16 mouse cellular contexts compared by ENCODE assay signal in the genomic region with DNA sequence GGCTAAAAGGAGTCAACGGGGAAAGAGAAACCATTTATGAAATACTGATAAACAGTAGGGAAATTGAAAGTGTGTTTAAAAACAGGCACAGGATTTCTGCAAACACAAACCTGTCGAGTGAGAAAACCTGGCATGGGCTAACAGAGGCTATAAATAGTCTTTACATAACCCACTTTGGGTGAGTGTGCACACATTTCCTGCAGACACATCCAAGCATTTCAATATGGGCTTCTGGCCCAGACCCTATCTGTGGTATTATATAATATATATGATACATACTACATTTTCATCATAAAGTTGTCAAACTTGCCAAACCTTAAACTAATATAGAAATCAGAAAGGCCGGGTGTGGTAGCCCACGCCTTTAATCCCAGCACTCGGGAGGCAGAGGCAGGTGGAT. TPM values are rescaled to one million over a fixed set of nuclear protein-coding genes. Genes with fewer than 3 reads are reported as not detected.
A peak's percentile ranks its signal among the peaks of the same experiment; 100 is the strongest.
DNase-seq lines count a peak whose midpoint lies in the region; ATAC-seq and TF ChIP-seq lines count a peak whose summit lies in the region.
"Had no signal": no experiment of that assay in that cellular context is flagged by ENCODE, and none has a peak within 500 bp of the region (broad histone marks: within the 10 kb centered on the region; RNA-seq: fewer than 3 reads in every experiment).

No protein-coding gene starts in this region.

- WGBS in heart, postnatal 0 days, result 67% methylated on average over 5 of the region's 5 CpGs
- WGBS in heart, adult 2 months, result 70% methylated on average over 5 of the region's 5 CpGs
- 24% methylated on average over 5 of the region's 5 CpGs for WGBS in cerebellum, adult 2 months
- WGBS in forebrain, embryonic 15.5 days, result 90% methylated on average over 5 of the region's 5 CpGs
- 84% methylated on average over 5 of the region's 5 CpGs for WGBS in liver, embryonic 11.5 days

- no peaks in the 10 kb centered on the region for H3K9me3 ChIP-seq in heart, postnatal 0 days (replicated peaks; ENCODE audit: control insufficient read depth, low read length)
- H3K9me3 ChIP-seq in forebrain, embryonic 15.5 days, result no peaks in the 10 kb centered on the region
- H3K9me3 ChIP-seq in liver, embryonic 11.5 days (ENCODE audit: control insufficient read depth, low read length), result no peaks in the 10 kb centered on the region
- H3K9me3 ChIP-seq: embryonic facial prominence, embryonic 12.5 days; liver, embryonic 12.5 days; midbrain, embryonic 15.5 days had no signal

- no peaks in the 10 kb centered on the region for H3K27me3 ChIP-seq in heart, postnatal 0 days (ENCODE audit: control insufficient read depth, insufficient read depth, low read length)
- no peaks in the 10 kb centered on the region for H3K27me3 ChIP-seq in heart, adult 2 months (ENCODE audit: control insufficient read depth, insufficient read depth, low read length)
- no peaks in the 10 kb centered on the region for H3K27me3 ChIP-seq in cerebellum, adult 2 months (ENCODE audit: control insufficient read depth, insufficient read depth, low read length)
- H3K27me3 ChIP-seq in forebrain, embryonic 15.5 days, result no peaks in the 10 kb centered on the region
- no peaks in the 10 kb centered on the region for H3K27me3 ChIP-seq in liver, embryonic 11.5 days (replicated peaks; ENCODE audit: control insufficient read depth, insufficient read depth, low read length)
- H3K27me3 ChIP-seq: embryonic facial prominence, embryonic 12.5 days; liver, embryonic 12.5 days; midbrain, embryonic 15.5 days; Patski had no signal

- DNase-seq in cerebellum, adult 11-12 months, result peak; percentile 54
- DNase-seq in cerebellum, postnatal 4 days (ENCODE audit: low spot score in 2 of 2), result no peak
- peak; percentile 24 for DNase-seq in heart, postnatal 0 days (ENCODE audit: low spot score)
- no peak for DNase-seq in heart, adult 2 months
- DNase-seq in cerebellum, adult 2 months, result peak; percentile 25 to 81
- DNase-seq in skeletal muscle tissue, adult 2 months (ENCODE audit: low read depth, low spot score), result peak; percentile 18
- no peak for DNase-seq in liver, embryonic 11.5 days (ENCODE audit: low spot score)
- DNase-seq: kidney, adult 8-10 months; kidney, postnatal 4 days; layer of hippocampus, postnatal 36 days; left cerebral cortex, postnatal 4 days had no signal

- no peak for ATAC-seq in heart, postnatal 0 days (ENCODE audit: insufficient read depth, low read depth)
- ATAC-seq in forebrain, embryonic 15.5 days (replicated peaks), result no peak
- ATAC-seq in liver, embryonic 11.5 days (replicated peaks; ENCODE audit: low FRiP score), result no peak
- ATAC-seq: liver, embryonic 12.5 days; midbrain, embryonic 15.5 days; Patski had no signal

- H3K4me2 ChIP-seq in heart, postnatal 0 days (ENCODE audit: low read depth, low read length), result no peak overlapping the region
- H3K4me2 ChIP-seq in forebrain, embryonic 15.5 days (replicated peaks), result no peak overlapping the region
- H3K4me2 ChIP-seq in liver, embryonic 11.5 days, result no peak overlapping the region
- H3K4me2 ChIP-seq: embryonic facial prominence, embryonic 12.5 days; liver, embryonic 12.5 days; midbrain, embryonic 15.5 days had no signal

- H3K9ac ChIP-seq in heart, postnatal 0 days (replicated peaks; ENCODE audit: low read depth, low read length), result no peak overlapping the region
- no peak overlapping the region for H3K9ac ChIP-seq in heart, adult 2 months (ENCODE audit: low read depth, low read length)
- H3K9ac ChIP-seq in forebrain, embryonic 15.5 days (replicated peaks), result no peak overlapping the region
- no peak overlapping the region for H3K9ac ChIP-seq in liver, embryonic 11.5 days (ENCODE audit: low read depth, low read length)
- H3K9ac ChIP-seq: embryonic facial prominence, embryonic 12.5 days; liver, embryonic 12.5 days; midbrain, embryonic 15.5 days had no signal

- intact Hi-C loops in heart, adult 2 months (cut with DNase I), result no loop called here

- TF ChIP-seq EP300 in heart, postnatal 0 days (IDR thresholded peaks at IDR 0.05; ENCODE audit: low read depth), result no peak
- TF ChIP-seq EP300 in heart, adult 2 months (IDR thresholded peaks at IDR 0.05; ENCODE audit: insufficient read depth, low read depth, low read length), result no peak

- H3K27ac ChIP-seq in heart, postnatal 0 days (ENCODE audit: low read depth), result peak overlapping the region; percentile 61; the same call in 1 of the 2 replicates
- H3K27ac ChIP-seq in heart, adult 2 months, result no peak overlapping the region
- peak overlapping the region; percentile 69; the same call in 1 of the 2 replicates for H3K27ac ChIP-seq in cerebellum, adult 2 months (ENCODE audit: insufficient read depth, low read length)
- H3K27ac ChIP-seq in forebrain, embryonic 15.5 days (replicated peaks), result no peak overlapping the region
- no peak overlapping the region for H3K27ac ChIP-seq in liver, embryonic 11.5 days (ENCODE audit: low read depth, low read length)
- H3K27ac ChIP-seq: embryonic facial prominence, embryonic 12.5 days; liver, embryonic 12.5 days; midbrain, embryonic 15.5 days had no signal

- no peaks in the 10 kb centered on the region for H3K79me2 ChIP-seq in heart, adult 2 months (replicated peaks; ENCODE audit: control insufficient read depth, insufficient read depth, low read length)

- no peak for TF ChIP-seq POLR2A in heart, adult 2 months (IDR thresholded peaks at IDR 0.05; ENCODE audit: insufficient read depth, low read depth, low read length)
- no peak for TF ChIP-seq POLR2A in cerebellum, adult 2 months (IDR thresholded peaks at IDR 0.05; ENCODE audit: borderline replicate concordance, insufficient read depth, low read length)

- 0 out of 2 replicates have a peak, but pooled peaks cover 5% of the 10 kb centered on the region for H3K36me3 ChIP-seq in heart, postnatal 0 days (replicated peaks; ENCODE audit: control insufficient read depth, insufficient read depth, low read length)
- no peaks in the 10 kb centered on the region for H3K36me3 ChIP-seq in heart, adult 2 months (ENCODE audit: control insufficient read depth, insufficient read depth, low read length)
- H3K36me3 ChIP-seq in forebrain, embryonic 15.5 days, result 0 out of 2 replicates have a peak, but pooled peaks cover 6% of the 10 kb centered on the region
- no peaks in the 10 kb centered on the region for H3K36me3 ChIP-seq in liver, embryonic 11.5 days (ENCODE audit: control insufficient read depth, insufficient read depth, low read length)
- H3K36me3 ChIP-seq: midbrain, embryonic 15.5 days had no signal

- no peak for TF ChIP-seq CTCF in heart, postnatal 0 days (IDR thresholded peaks at IDR 0.05; ENCODE audit: low read depth)
- TF ChIP-seq CTCF in heart, adult 2 months (IDR thresholded peaks at IDR 0.05), result no peak
- no peak for TF ChIP-seq CTCF in cerebellum, adult 2 months (IDR thresholded peaks at IDR 0.05; ENCODE audit: borderline replicate concordance, insufficient read depth, low read depth, low read length)

- no peaks in the 10 kb centered on the region for H3K4me1 ChIP-seq in heart, postnatal 0 days (ENCODE audit: control insufficient read depth, insufficient read depth)
- no peaks in the 10 kb centered on the region for H3K4me1 ChIP-seq in heart, adult 2 months (ENCODE audit: control insufficient read depth, insufficient read depth, low read length)
- H3K4me1 ChIP-seq in cerebellum, adult 2 months (ENCODE audit: control insufficient read depth, insufficient read depth, low read length), result peaks cover 9% of the 10 kb centered on the region; the same call in 1 of the 2 replicates
- no peaks in the 10 kb centered on the region for H3K4me1 ChIP-seq in forebrain, embryonic 15.5 days
- no peaks in the 10 kb centered on the region for H3K4me1 ChIP-seq in liver, embryonic 11.5 days (replicated peaks; ENCODE audit: control insufficient read depth, insufficient read depth, low read length)
- H3K4me1 ChIP-seq: embryonic facial prominence, embryonic 12.5 days; liver, embryonic 12.5 days; midbrain, embryonic 15.5 days had no signal

- H3K4me3 ChIP-seq in heart, postnatal 0 days (ENCODE audit: low read depth, low read length), result no peak overlapping the region
- no peak overlapping the region for H3K4me3 ChIP-seq in heart, adult 2 months
- no peak overlapping the region for H3K4me3 ChIP-seq in cerebellum, adult 2 months (replicated peaks; ENCODE audit: insufficient read depth, low read depth, low read length)
- no peak overlapping the region for H3K4me3 ChIP-seq in forebrain, embryonic 15.5 days
- H3K4me3 ChIP-seq in liver, embryonic 11.5 days (ENCODE audit: low read depth, low read length), result no peak overlapping the region
- H3K4me3 ChIP-seq: embryonic facial prominence, embryonic 12.5 days; liver, embryonic 12.5 days; midbrain, embryonic 15.5 days had no signal

RNA-seq across cellular contexts. Expression of a gene that starts 12.9 kb away (rescaled TPM):
- 7.0 and 12.2 TPM in 2 replicates for total RNA-seq in heart, postnatal 0 days (2014; rRNA removed; ENCODE audit: low replicate concordance)
- 6.4 and 6.5 TPM in 2 replicates for polyA plus RNA-seq in heart, postnatal 0 days (2015; fragmentation: Nextera tagmentation; extraction: Ambion mirVana)
- 1 to 10 TPM; 3.7 to 4.3 TPM for total RNA-seq in heart, adult 2 months (2021)
- 8.7 and 8.9 TPM in 2 replicates for polyA plus RNA-seq in heart, adult 2 months (2012; rRNA removed)
- polyA plus RNA-seq in cerebellum, adult 2 months (2012; rRNA removed), result 27.4 and 30.5 TPM in 2 replicates
- polyA plus RNA-seq in forebrain, embryonic 15.5 days (2015; fragmentation: Nextera tagmentation; extraction: Ambion mirVana), result 24.9 and 25.3 TPM in 2 replicates
- polyA plus RNA-seq in liver, embryonic 11.5 days (2014; fragmentation: Nextera tagmentation; extraction: Ambion mirVana), result 10.5 and 11.1 TPM in 2 replicates

RNA-seq across cellular contexts. Expression of a gene that starts 17.4 kb away (rescaled TPM):
- total RNA-seq in heart, postnatal 0 days (2014; rRNA removed; ENCODE audit: low replicate concordance), result 408 and 439 TPM in 2 replicates
- polyA plus RNA-seq in heart, postnatal 0 days (2015; fragmentation: Nextera tagmentation; extraction: Ambion mirVana), result 524 and 551 TPM in 2 replicates
- 10 to 100 TPM; 38.1 to 78.9 TPM for total RNA-seq in heart, adult 2 months (2021)
- 44.1 and 55.3 TPM in 2 replicates for polyA plus RNA-seq in heart, adult 2 months (2012; rRNA removed)
- 276 and 291 TPM in 2 replicates for polyA plus RNA-seq in cerebellum, adult 2 months (2012; rRNA removed)
- polyA plus RNA-seq in forebrain, embryonic 15.5 days (2015; fragmentation: Nextera tagmentation; extraction: Ambion mirVana), result 381 and 393 TPM in 2 replicates
- polyA plus RNA-seq in liver, embryonic 11.5 days (2014; fragmentation: Nextera tagmentation; extraction: Ambion mirVana), result 469 and 471 TPM in 2 replicates

RNA-seq across cellular contexts. Expression of a gene that starts 30.2 kb away (rescaled TPM):
- total RNA-seq in heart, postnatal 0 days (2014; rRNA removed; ENCODE audit: low replicate concordance), result 23.0 and 26.2 TPM in 2 replicates
- polyA plus RNA-seq in heart, postnatal 0 days (2015; fragmentation: Nextera tagmentation; extraction: Ambion mirVana), result 20.6 and 26.3 TPM in 2 replicates
- total RNA-seq in heart, adult 2 months (2021), result 10 to 100 TPM; 15.2 to 23.1 TPM
- polyA plus RNA-seq in heart, adult 2 months (2012; rRNA removed), result 37.3 and 40.2 TPM in 2 replicates
- polyA plus RNA-seq in cerebellum, adult 2 months (2012; rRNA removed), result 59.9 and 68.5 TPM in 2 replicates
- polyA plus RNA-seq in forebrain, embryonic 15.5 days (2015; fragmentation: Nextera tagmentation; extraction: Ambion mirVana), result 21.7 and 24.0 TPM in 2 replicates
- 54.7 and 55.6 TPM in 2 replicates for polyA plus RNA-seq in liver, embryonic 11.5 days (2014; fragmentation: Nextera tagmentation; extraction: Ambion mirVana)

RNA-seq across cellular contexts. Expression of a gene that starts 30.4 kb away (rescaled TPM):
- total RNA-seq in heart, postnatal 0 days (2014; rRNA removed; ENCODE audit: low replicate concordance), result 130 and 155 TPM in 2 replicates
- polyA plus RNA-seq in heart, postnatal 0 days (2015; fragmentation: Nextera tagmentation; extraction: Ambion mirVana), result 24.4 and 26.4 TPM in 2 replicates
- 10 to 100 TPM; 35.1 to 39.6 TPM for total RNA-seq in heart, adult 2 months (2021)
- 56.0 and 60.2 TPM in 2 replicates for polyA plus RNA-seq in heart, adult 2 months (2012; rRNA removed)
- polyA plus RNA-seq in cerebellum, adult 2 months (2012; rRNA removed), result 131 and 141 TPM in 2 replicates
- polyA plus RNA-seq in forebrain, embryonic 15.5 days (2015; fragmentation: Nextera tagmentation; extraction: Ambion mirVana), result 52.0 and 53.0 TPM in 2 replicates
- polyA plus RNA-seq in liver, embryonic 11.5 days (2014; fragmentation: Nextera tagmentation; extraction: Ambion mirVana), result 15.9 and 17.7 TPM in 2 replicates

RNA-seq across cellular contexts. Expression of a gene that starts 43.2 kb away (rescaled TPM):
- 1.6 and 5.6 TPM in 2 replicates for total RNA-seq in heart, postnatal 0 days (2014; rRNA removed; ENCODE audit: low replicate concordance)
- 2.5 and 2.9 TPM in 2 replicates for polyA plus RNA-seq in heart, postnatal 0 days (2015; fragmentation: Nextera tagmentation; extraction: Ambion mirVana)
- 1 to 10 TPM; 2.3 to 2.9 TPM for total RNA-seq in heart, adult 2 months (2021)
- polyA plus RNA-seq in heart, adult 2 months (2012; rRNA removed), result 11.9 and 15.8 TPM in 2 replicates
- 250 and 287 TPM in 2 replicates for polyA plus RNA-seq in cerebellum, adult 2 months (2012; rRNA removed)
- polyA plus RNA-seq in forebrain, embryonic 15.5 days (2015; fragmentation: Nextera tagmentation; extraction: Ambion mirVana), result 39.5 and 43.5 TPM in 2 replicates
- 2.4 and 2.8 TPM in 2 replicates for polyA plus RNA-seq in liver, embryonic 11.5 days (2014; fragmentation: Nextera tagmentation; extraction: Ambion mirVana)

Comparison
In these comparisons a context has a peak if more than half of its experiments do, and no peak if none do; other contexts are left out.
1. DNase-seq: peak in cerebellum, adult 11-12 months (single experiment), heart, postnatal 0 days (single experiment), cerebellum, adult 2 months (2 of 2) and skeletal muscle tissue, adult 2 months (single experiment); none in cerebellum, postnatal 4 days (0 of 2), heart, adult 2 months (0 of 2) and liver, embryonic 11.5 days (single experiment).
2. H3K27ac ChIP-seq: peak in heart, postnatal 0 days (single experiment) and cerebellum, adult 2 months (single experiment); none in heart, adult 2 months (single experiment), forebrain, embryonic 15.5 days (single experiment) and liver, embryonic 11.5 days (single experiment).